Mouse (Mus musculus): ENCODE data around the gene Slc7a12.

Gene Slc7a12

DNA sequence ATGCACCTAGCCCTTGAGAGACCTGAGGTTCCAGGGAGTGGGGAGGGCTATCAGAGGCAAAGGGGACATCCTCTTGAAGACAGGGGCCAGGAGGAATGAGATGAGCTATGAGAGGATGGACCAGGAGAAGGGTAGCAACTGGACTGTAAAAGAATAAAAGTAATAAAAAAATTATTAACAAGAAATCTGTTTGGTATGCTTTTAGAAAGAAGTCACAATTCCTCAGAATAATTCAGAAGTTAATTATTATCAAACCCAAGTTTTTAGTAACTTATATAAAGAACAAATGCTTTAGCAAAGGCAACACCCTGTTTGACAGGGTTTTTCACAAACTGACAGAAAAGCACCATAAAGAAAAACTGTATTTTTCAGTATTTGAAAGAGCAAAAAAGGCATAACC lies at the start of gene Slc7a12:
TSS of gene Slc7a12 (plus strand) at position 301 of the 400 bp plus-strand sequence.
- DNase-seq (ENCODE audit: low read depth, low spot score), result no peak

DNA sequence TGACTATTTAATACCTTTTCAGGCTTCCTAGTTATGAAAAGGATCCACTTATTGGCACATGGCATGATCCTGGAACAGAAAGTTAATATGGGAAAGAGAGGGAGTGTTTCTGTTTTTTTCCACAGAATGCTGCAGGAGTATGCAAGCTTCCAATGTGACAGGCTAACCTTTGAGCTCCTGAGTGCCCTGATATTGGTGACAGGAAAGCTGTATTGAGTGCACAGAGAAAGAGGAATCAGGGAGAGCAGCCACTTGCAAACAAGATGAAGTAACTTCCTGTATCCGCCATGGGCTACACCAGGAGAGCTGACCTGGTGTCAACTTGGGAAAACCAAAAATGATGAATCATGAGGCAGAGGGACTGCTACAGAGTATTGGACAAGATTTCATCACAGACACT lies 48.1 kb upstream of the Slc7a12 start:
- no peak for DNase-seq (ENCODE audit: low read depth, low spot score)

DNA sequence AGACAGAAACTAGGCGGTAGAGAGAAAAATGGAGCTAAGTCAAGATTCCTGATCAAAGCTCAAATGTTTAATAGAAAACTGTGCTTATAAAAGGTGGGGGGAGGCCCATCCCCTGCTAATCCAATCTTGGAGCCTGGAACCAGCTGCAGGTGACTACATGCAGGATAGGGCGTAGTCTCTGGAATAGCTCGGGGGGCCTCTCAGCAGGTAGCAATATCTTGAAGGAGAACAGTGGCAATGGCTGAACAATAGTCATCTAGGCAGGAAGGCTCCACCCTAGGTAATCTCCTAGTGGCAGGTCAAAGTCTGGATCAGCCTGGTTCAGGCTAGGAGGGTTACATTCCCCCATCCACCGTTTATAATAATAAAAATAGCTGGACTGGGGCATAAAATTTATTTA lies 34.5 kb upstream of the Slc7a12 start:
- DNase-seq (ENCODE audit: low read depth, low spot score), result no peak

DNA sequence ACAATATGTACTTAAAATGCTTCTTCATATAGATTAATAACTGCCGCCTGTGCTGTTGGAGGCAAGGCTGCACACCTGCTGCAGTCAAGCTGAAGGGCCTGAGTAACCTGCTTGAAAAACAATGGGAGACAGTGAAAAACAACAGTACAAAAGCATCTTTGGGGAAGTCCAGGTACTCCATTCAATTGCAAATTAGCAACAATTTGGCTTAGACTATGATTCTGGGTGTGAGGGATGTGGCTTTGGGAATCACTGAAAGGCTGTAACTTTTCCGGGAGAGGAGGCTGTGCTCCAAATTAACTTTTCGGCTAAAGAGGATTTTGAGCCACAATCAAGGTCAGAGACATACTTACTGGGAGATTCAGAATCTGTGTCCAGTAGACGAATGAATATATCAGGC lies 33.8 kb upstream of the Slc7a12 start:
- DNase-seq (ENCODE audit: low read depth, low spot score), result no peak
